Mouse (Mus musculus) myocyte (in vitro differentiated cells): ENCODE data around the gene F13a1.

Experiments used
- CEBPB ChIP-seq: IDR thresholded peaks from 2 replicates; pipeline ENCODE4 v1.6.1; 2011; ENCODE audit warnings: mild to moderate bottlenecking, moderate library complexity; ENCODE audit not compliant: poor library complexity, insufficient read depth, severe bottlenecking
- E2F4 ChIP-seq: IDR thresholded peaks from one replicate; pipeline ENCODE4 v1.6.1; 2011; ENCODE audit warnings: mild to moderate bottlenecking, control low read depth, moderate library complexity; ENCODE audit not compliant: insufficient read depth
- POLR2A ChIP-seq: IDR thresholded peaks from one replicate; pipeline ENCODE4 v1.6.1; 2011; ENCODE audit warnings: low read depth, mild to moderate bottlenecking, control low read depth, moderate library complexity; ENCODE audit not compliant: insufficient read length
- TCF3 ChIP-seq: IDR thresholded peaks from one replicate; pipeline ENCODE4 v1.6.1; 2011; ENCODE audit warnings: low read depth, control low read depth; ENCODE audit not compliant: insufficient read length
- USF1 ChIP-seq: IDR thresholded peaks from one replicate; pipeline ENCODE4 v1.6.1; 2011; ENCODE audit warnings: low read depth, mild to moderate bottlenecking, control low read depth, moderate library complexity

DNA sequence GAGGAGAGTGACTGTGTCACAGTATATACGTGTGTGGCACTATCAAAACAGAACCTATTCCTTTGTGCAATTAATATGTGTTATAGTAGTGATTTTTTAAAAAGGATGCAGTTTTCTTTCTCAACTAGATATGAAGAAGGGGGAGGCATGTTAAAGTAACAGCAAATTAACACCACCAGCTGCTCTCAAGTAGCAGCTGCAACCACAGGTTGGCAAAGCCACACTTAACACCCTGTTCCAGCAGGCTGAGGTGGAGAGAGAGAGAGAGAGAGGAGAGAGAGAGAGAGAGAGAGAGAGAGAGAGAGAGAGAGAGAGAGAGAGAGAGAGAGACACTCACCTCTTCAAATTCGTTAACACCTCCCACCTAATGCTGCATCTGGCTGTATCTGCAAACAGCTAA is 28.5 kb downstream of the F13a1 start:
- TF ChIP-seq E2F4 (no peak), POLR2A (no peak), CEBPB (no peak), USF1 (no peak), TCF3 (peak; percentile 87)
